Mouse (Mus musculus) bone marrow, adult 2 months (tissue): ENCODE measurements around the gene Klk1b21.

Experiments
- CTCF ChIP-seq: fragments of 200-500 bp; IDR thresholded peaks from 2 replicates; pipeline ENCODE4 v1.5.1; 2011; ENCODE audit warnings: low read length, control low read depth; ENCODE audit not compliant: control insufficient read depth, insufficient read depth
- POLR2A ChIP-seq: fragments of 200-500 bp; IDR thresholded peaks from 2 replicates; pipeline ENCODE4 v1.6.1; 2011; ENCODE audit warnings: low read depth, mild to moderate bottlenecking, control low read depth, low read length, borderline replicate concordance; ENCODE audit not compliant: control insufficient read depth

DNA sequence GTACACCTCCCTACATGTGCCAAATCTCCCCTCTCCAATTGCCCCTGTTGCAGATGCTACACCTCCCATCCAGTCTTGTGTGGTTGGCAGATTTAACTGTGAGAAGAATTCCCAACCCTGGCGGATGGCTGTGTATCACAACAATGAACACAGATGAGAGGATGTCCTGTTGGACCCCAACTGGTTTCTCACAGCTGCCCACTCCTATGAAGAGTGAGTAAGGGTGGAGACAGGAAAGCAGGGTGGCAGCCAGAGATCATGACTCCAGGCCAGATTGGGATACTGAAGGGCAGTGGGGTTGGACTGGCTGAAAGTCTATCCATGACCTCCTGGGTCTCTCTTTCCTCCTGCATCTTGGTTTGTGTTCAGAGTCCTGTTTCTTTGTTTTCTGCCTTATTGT, 6.0 kb upstream of the Klk1b21 start:
- no peak for TF ChIP-seq CTCF
- no peak for TF ChIP-seq POLR2A
